Mouse (Mus musculus) liver, embryonic 15.5 days (tissue): Measurements from ENCODE around the gene Gm8094. TPM values are rescaled to one million over a fixed set of nuclear protein-coding genes. Genes with fewer than 3 reads are reported as not detected.
"Not testable (repeated sequence)": the region's sequence is repeated elsewhere in the genome, so short reads cannot be mapped to it uniquely, and the experiment has no call there.

Experiments used
- ATAC-seq: fragments of 200-750 bp; cut with Nextera tagmentation; 2 replicates; pipeline ENCODE4 v1.8.0; 2017; ENCODE audit warnings: moderate number of reproducible peaks, mild to moderate bottlenecking, moderate library complexity; ENCODE audit not compliant: insufficient read depth
- H3K27ac ChIP-seq: fragments of 300-500 bp; sonication (generic); replicated peaks from 2 replicates; pipeline ENCODE4 v1.5.1; 2015; ENCODE audit warnings: mild to moderate bottlenecking, inconsistent platforms
- H3K27me3 ChIP-seq: fragments of 300-500 bp; sonication (generic); 2 replicates; pipeline ENCODE4 v1.6.1; 2015; ENCODE audit warnings: mild to moderate bottlenecking, inconsistent platforms
- H3K36me3 ChIP-seq: fragments of 300-500 bp; sonication (generic); replicated peaks from 2 replicates; pipeline ENCODE4 v1.6.1; 2015; ENCODE audit warnings: moderate library complexity, mild to moderate bottlenecking, inconsistent platforms
- H3K4me1 ChIP-seq: fragments of 300-500 bp; sonication (generic); replicated peaks from 2 replicates; pipeline ENCODE4 v1.6.1; 2015; ENCODE audit warnings: inconsistent platforms
- H3K4me2 ChIP-seq: fragments of 300-500 bp; sonication (generic); 2 replicates; pipeline ENCODE4 v1.6.1; 2015; ENCODE audit warnings: moderate library complexity, mild to moderate bottlenecking, inconsistent platforms
- H3K4me3 ChIP-seq: fragments of 300-500 bp; sonication (generic); replicated peaks from 2 replicates; pipeline ENCODE4 v1.5.1; 2015; ENCODE audit warnings: mild to moderate bottlenecking, inconsistent platforms
- H3K9ac ChIP-seq: fragments of 300-500 bp; sonication (generic); 2 replicates; pipeline ENCODE4 v1.6.1; 2015; ENCODE audit warnings: moderate library complexity, mild to moderate bottlenecking, inconsistent platforms
- H3K9me3 ChIP-seq: fragments of 300-500 bp; sonication (generic); replicated peaks from 2 replicates; pipeline ENCODE4 v1.6.1; 2016; ENCODE audit warnings: inconsistent platforms
- WGBS: fragments of 180-500 bp; shearing (Covaris S2); methylation state at CpG from one replicate; pipeline ENCODE4 v1.1.7; 2015; ENCODE audit warnings: mixed read lengths; ENCODE audit not compliant: insufficient replicate concordance; 5-methylcytosine and 5-hydroxymethylcytosine counted together
- polyA plus RNA-seq: library from polyadenylated mRNA; unstranded; fragments of >200 nt; fragmentation: Nextera tagmentation; extraction: Ambion mirVana; gene quantifications from 2 replicates; pipeline ENCODE4 v1.2.1, GENCODE M21; 2015

Gene Gm8094
- polyA plus RNA-seq: not detected in 2 replicates

GRCm38 (mm10) chr14:43076543-43076942 lies at the start of gene Gm8094:
Gm8094 (minus strand) TSS chr14:43076643.
- ATAC-seq, H3K36me3 ChIP-seq, H3K9me3 ChIP-seq, H3K4me3 ChIP-seq, H3K27ac ChIP-seq, H3K9ac ChIP-seq, H3K4me2 ChIP-seq, H3K27me3 ChIP-seq, H3K4me1 ChIP-seq: not testable (repeated sequence)
- WGBS: 60% methylated on average over 2 of the region's 2 CpGs

GRCm38 (mm10) chr14:43119673-43120072 lies 43.2 kb upstream of the Gm8094 start:
- not testable (repeated sequence) for H3K27me3 ChIP-seq, H3K27ac ChIP-seq, H3K4me1 ChIP-seq, ATAC-seq, H3K36me3 ChIP-seq, H3K4me2 ChIP-seq, H3K4me3 ChIP-seq, H3K9me3 ChIP-seq, H3K9ac ChIP-seq
- 76% methylated on average over 3 of the region's 3 CpGs for WGBS

- WGBS: 25% methylated on average over 3 of the region's 3 CpGs
- not testable (repeated sequence) for H3K9ac ChIP-seq, H3K4me2 ChIP-seq, H3K4me1 ChIP-seq, H3K4me3 ChIP-seq, ATAC-seq, H3K27me3 ChIP-seq, H3K36me3 ChIP-seq, H3K27ac ChIP-seq, H3K9me3 ChIP-seq
Observed at GRCm38 (mm10) chr14:43100301-43100700, 23.9 kb upstream of the Gm8094 start, which contains the start of gene Gm8104. Gm8104 (plus strand) TSS chr14:43100601.

GRCm38 (mm10) chr14:43089103-43089919 lies 12.9 kb upstream of the Gm8094 start:
- 30% methylated on average over 1 of the region's 14 CpGs for WGBS
- H3K4me3 ChIP-seq, ATAC-seq: not testable (repeated sequence)

GRCm38 (mm10) chr14:43084936-43085730 lies 8.7 kb upstream of the Gm8094 start:
- not testable (repeated sequence) for H3K4me2 ChIP-seq, H3K4me3 ChIP-seq, ATAC-seq, H3K27ac ChIP-seq, H3K9me3 ChIP-seq, H3K36me3 ChIP-seq, H3K27me3 ChIP-seq, H3K4me1 ChIP-seq, H3K9ac ChIP-seq
- 58% methylated on average over 1 of the region's 1 CpGs for WGBS

More at GRCm38 (mm10) chr14:43089103-43089919, 12.9 kb upstream of the Gm8094 start:
- not testable (repeated sequence) for H3K4me1 ChIP-seq, H3K9me3 ChIP-seq, H3K9ac ChIP-seq, H3K27me3 ChIP-seq, H3K36me3 ChIP-seq, H3K27ac ChIP-seq, H3K4me2 ChIP-seq

GRCm38 (mm10) chr14:43060179-43060578 lies 16.3 kb downstream of the Gm8094 start:
- 54% methylated on average over 4 of the region's 4 CpGs for WGBS
- H3K9ac ChIP-seq, H3K27me3 ChIP-seq, H3K4me3 ChIP-seq, H3K36me3 ChIP-seq, H3K27ac ChIP-seq, H3K4me1 ChIP-seq, ATAC-seq, H3K9me3 ChIP-seq, H3K4me2 ChIP-seq: not testable (repeated sequence)

- whole genome bisulfite sequencing: 56% methylated on average over 3 of the region's 3 CpGs
- not testable (repeated sequence) for ATAC-seq, H3K36me3 ChIP-seq, H3K4me1 ChIP-seq, H3K9me3 ChIP-seq, H3K4me2 ChIP-seq, H3K27me3 ChIP-seq, H3K27ac ChIP-seq, H3K4me3 ChIP-seq, H3K9ac ChIP-seq
Observed at GRCm38 (mm10) chr14:43058063-43058462, 18.4 kb downstream of the Gm8094 start.

Other genes with a start within 250 kb of the Gm8094 start
- gene Gm21977, start 223.2 kb downstream of the Gm8094 start, polyA plus RNA-seq: not detected in 2 replicates
- gene Gm8082, start 83.0 kb downstream of the Gm8094 start, polyA plus RNA-seq: not detected in 2 replicates
- not detected in 2 replicates for gene Gm10376, start 61.0 kb downstream of the Gm8094 start, polyA plus RNA-seq
- gene Gm8104, start 24.0 kb upstream of the Gm8094 start, polyA plus RNA-seq: not detected in 2 replicates
- not detected in 2 replicates for gene Gm7233, start 103.2 kb upstream of the Gm8094 start, polyA plus RNA-seq
- gene Gm8122, start 158.7 kb upstream of the Gm8094 start, polyA plus RNA-seq: not detected in 2 replicates
- not detected in 2 replicates for gene Gm8126, start 182.0 kb upstream of the Gm8094 start, polyA plus RNA-seq
- gene Gm9732, start 198.4 kb upstream of the Gm8094 start, polyA plus RNA-seq: not detected in 2 replicates
- gene Gm8127, start 217.2 kb upstream of the Gm8094 start, polyA plus RNA-seq: not detected in 2 replicates